Mouse (Mus musculus): ENCODE measurements around the gene 9430038I01Rik. TPM values are rescaled to one million over a fixed set of nuclear protein-coding genes. Genes with fewer than 3 reads are reported as not detected.

9430038I01Rik gene
- polyA plus RNA-seq, 1 experiment from 2014 or later: 6.7 TPM

- Histone ChIP-seq H3K4me3 (ENCODE audit: inconsistent target) (no peak overlapping the region), H3K27ac (no peak overlapping the region), H3K36me3 (ENCODE audit: inconsistent target) (no peaks in the 10 kb centered on the region), H3K79me2 (ENCODE audit: inconsistent target) (no peaks in the 10 kb centered on the region; the same call in 1 of the 2 replicates)
- 95% methylated on average over 2 of the region's 2 CpGs for WGBS (ENCODE audit: missing documents)
These were observed 6.4 kb downstream of the 9430038I01Rik start for GRCm38 (mm10) chr7:137404146-137404545.

- H3K79me2 ChIP-seq (ENCODE audit: inconsistent target): no peaks in the 10 kb centered on the region; the same call in 1 of the 2 replicates
- 86% methylated on average over 4 of the region's 4 CpGs for WGBS (ENCODE audit: missing documents)
These were observed 11.6 kb downstream of the 9430038I01Rik start for GRCm38 (mm10) chr7:137398973-137399372.

GRCm38 (mm10) chr7:137397361-137397910 lies 13.1 kb downstream of the 9430038I01Rik start:
- Histone ChIP-seq H3K79me2 (ENCODE audit: inconsistent target) (no peaks in the 10 kb centered on the region; the same call in 1 of the 2 replicates), H3K27ac (no peak overlapping the region), H3K36me3 (ENCODE audit: inconsistent target) (no peaks in the 10 kb centered on the region), H3K4me3 (ENCODE audit: inconsistent target) (no peak overlapping the region)
- WGBS (ENCODE audit: missing documents): 92% methylated on average over 8 of the region's 8 CpGs

More at GRCm38 (mm10) chr7:137398973-137399372, 11.6 kb downstream of the 9430038I01Rik start:
- H3K4me3 ChIP-seq (ENCODE audit: inconsistent target): no peak overlapping the region
- H3K36me3 ChIP-seq (ENCODE audit: inconsistent target): no peaks in the 10 kb centered on the region
- no peak overlapping the region for H3K27ac ChIP-seq

GRCm38 (mm10) chr7:137395421-137395820 lies 15.1 kb downstream of the 9430038I01Rik start:
- 94% methylated on average over 4 of the region's 4 CpGs for WGBS (ENCODE audit: missing documents)
- Histone ChIP-seq H3K79me2 (ENCODE audit: inconsistent target) (no peaks in the 10 kb centered on the region), H3K27ac (no peak overlapping the region), H3K36me3 (ENCODE audit: inconsistent target) (no peaks in the 10 kb centered on the region), H3K4me3 (ENCODE audit: inconsistent target) (no peak overlapping the region)

GRCm38 (mm10) chr7:137387863-137388262 lies 22.7 kb downstream of the 9430038I01Rik start:
- Histone ChIP-seq H3K27ac (no peak overlapping the region), H3K4me3 (ENCODE audit: inconsistent target) (no peak overlapping the region), H3K36me3 (ENCODE audit: inconsistent target) (no peaks in the 10 kb centered on the region), H3K79me2 (ENCODE audit: inconsistent target) (no peaks in the 10 kb centered on the region)
- 94% methylated on average over 5 of the region's 5 CpGs for WGBS (ENCODE audit: missing documents)

- H3K27ac ChIP-seq: no peak overlapping the region
- WGBS (ENCODE audit: missing documents): 91% methylated on average over 7 of the region's 7 CpGs
- H3K79me2 ChIP-seq (ENCODE audit: inconsistent target): no peaks in the 10 kb centered on the region
- no peak overlapping the region for H3K4me3 ChIP-seq (ENCODE audit: inconsistent target)
- H3K36me3 ChIP-seq (ENCODE audit: inconsistent target): peaks cover 10% of the 10 kb centered on the region; the same call in 1 of the 2 replicates
These were observed 35.6 kb downstream of the 9430038I01Rik start for GRCm38 (mm10) chr7:137374996-137375395.

GRCm38 (mm10) chr7:137371770-137372169 lies 38.8 kb downstream of the 9430038I01Rik start:
- 55% methylated on average over 4 of the region's 4 CpGs for WGBS (ENCODE audit: missing documents)
- Histone ChIP-seq H3K4me3 (ENCODE audit: inconsistent target) (no peak overlapping the region), H3K27ac (no peak overlapping the region), H3K36me3 (ENCODE audit: inconsistent target) (peaks cover 10% of the 10 kb centered on the region; the same call in 1 of the 2 replicates), H3K79me2 (ENCODE audit: inconsistent target) (no peaks in the 10 kb centered on the region)

GRCm38 (mm10) chr7:137370175-137370574 lies 40.4 kb downstream of the 9430038I01Rik start:
- Histone ChIP-seq H3K4me3 (ENCODE audit: inconsistent target) (no peak overlapping the region), H3K36me3 (ENCODE audit: inconsistent target) (peaks cover 3% of the 10 kb centered on the region; the same call in 1 of the 2 replicates), H3K27ac (no peak overlapping the region), H3K79me2 (ENCODE audit: inconsistent target) (no peaks in the 10 kb centered on the region)
- WGBS (ENCODE audit: missing documents): 86% methylated on average over 2 of the region's 2 CpGs

- Histone ChIP-seq H3K79me2 (ENCODE audit: inconsistent target) (no peaks in the 10 kb centered on the region), H3K4me3 (ENCODE audit: inconsistent target) (no peak overlapping the region), H3K27ac (no peak overlapping the region), H3K36me3 (ENCODE audit: inconsistent target) (no peaks in the 10 kb centered on the region)
- 85% methylated on average over 4 of the region's 4 CpGs for WGBS (ENCODE audit: missing documents)
These were observed 43.8 kb downstream of the 9430038I01Rik start for GRCm38 (mm10) chr7:137366736-137367135.

- 94% methylated on average over 6 of the region's 8 CpGs for WGBS (ENCODE audit: missing documents)
- Histone ChIP-seq H3K27ac (no peak overlapping the region), H3K79me2 (ENCODE audit: inconsistent target) (no peaks in the 10 kb centered on the region), H3K36me3 (ENCODE audit: inconsistent target) (no peaks in the 10 kb centered on the region), H3K4me3 (ENCODE audit: inconsistent target) (no peak overlapping the region)
These were observed 45.5 kb downstream of the 9430038I01Rik start for GRCm38 (mm10) chr7:137365056-137365455.

GRCm38 (mm10) chr7:137364571-137364970 lies 46.0 kb downstream of the 9430038I01Rik start:
- WGBS (ENCODE audit: missing documents): 74% methylated on average over 7 of the region's 7 CpGs
- no peak overlapping the region for H3K27ac ChIP-seq
- H3K36me3 ChIP-seq (ENCODE audit: inconsistent target): no peaks in the 10 kb centered on the region
- H3K4me3 ChIP-seq (ENCODE audit: inconsistent target): no peak overlapping the region
- H3K79me2 ChIP-seq (ENCODE audit: inconsistent target): no peaks in the 10 kb centered on the region

- H3K79me2 ChIP-seq (ENCODE audit: inconsistent target): no peaks in the 10 kb centered on the region
- H3K27ac ChIP-seq: no peak overlapping the region
- no peak overlapping the region for H3K4me3 ChIP-seq (ENCODE audit: inconsistent target)
- 94% methylated on average over 7 of the region's 7 CpGs for WGBS (ENCODE audit: missing documents)
- H3K36me3 ChIP-seq (ENCODE audit: inconsistent target): no peaks in the 10 kb centered on the region
These were observed 63.7 kb downstream of the 9430038I01Rik start for GRCm38 (mm10) chr7:137346860-137347259.

GRCm38 (mm10) chr7:137346068-137346467 lies 64.5 kb downstream of the 9430038I01Rik start:
- Histone ChIP-seq H3K27ac (no peak overlapping the region), H3K79me2 (ENCODE audit: inconsistent target) (no peaks in the 10 kb centered on the region), H3K36me3 (ENCODE audit: inconsistent target) (no peaks in the 10 kb centered on the region), H3K4me3 (ENCODE audit: inconsistent target) (no peak overlapping the region)
- 90% methylated on average over 10 of the region's 10 CpGs for WGBS (ENCODE audit: missing documents)

GRCm38 (mm10) chr7:137333951-137334350 lies 76.6 kb downstream of the 9430038I01Rik start:
- H3K27ac ChIP-seq: no peak overlapping the region

More at GRCm38 (mm10) chr7:137333951-137334350, 76.6 kb downstream of the 9430038I01Rik start:
- H3K4me3 ChIP-seq (ENCODE audit: inconsistent target): no peak overlapping the region
- 81% methylated on average over 2 of the region's 2 CpGs for WGBS (ENCODE audit: missing documents)
- no peaks in the 10 kb centered on the region for H3K36me3 ChIP-seq (ENCODE audit: inconsistent target)
- no peaks in the 10 kb centered on the region for H3K79me2 ChIP-seq (ENCODE audit: inconsistent target)
